Mouse (Mus musculus) kidney, embryonic 16.5 days (tissue): Measurements from ENCODE around the gene Entpd1. TPM values are rescaled to one million over a fixed set of nuclear protein-coding genes. Genes with fewer than 3 reads are reported as not detected.

ENCODE experiments used
- ATAC-seq: fragments of 200-750 bp; cut with Nextera tagmentation; 2 replicates; pipeline ENCODE4 v1.8.0; 2017; ENCODE audit warnings: moderate TSS enrichment; ENCODE audit not compliant: low FRiP score, low TSS enrichment
- H3K27ac ChIP-seq: fragments of 300-500 bp; sonication (generic); 2 replicates; pipeline ENCODE4 v1.5.1; 2014; ENCODE audit warnings: low read length
- H3K27me3 ChIP-seq: fragments of 300-500 bp; sonication (generic); 2 replicates; pipeline ENCODE4 v1.6.1; 2014; ENCODE audit warnings: low read length, control low read depth, mixed read lengths; ENCODE audit not compliant: insufficient read depth
- H3K36me3 ChIP-seq: fragments of 300-500 bp; sonication (generic); 2 replicates; pipeline ENCODE4 v1.6.1; 2014; ENCODE audit warnings: low read length, control low read depth, mixed read lengths; ENCODE audit not compliant: insufficient read depth
- H3K4me1 ChIP-seq: fragments of 300-500 bp; sonication (generic); 2 replicates; pipeline ENCODE4 v1.6.1; 2014; ENCODE audit warnings: low read length, control low read depth, mixed read lengths; ENCODE audit not compliant: insufficient read depth
- H3K4me2 ChIP-seq: fragments of 300-500 bp; sonication (generic); replicated peaks from 2 replicates; pipeline ENCODE4 v1.6.1; 2014; ENCODE audit warnings: low read depth, low read length
- H3K4me3 ChIP-seq: fragments of 300-500 bp; sonication (generic); 2 replicates; pipeline ENCODE4 v1.5.1; 2014; ENCODE audit warnings: mild to moderate bottlenecking, low read length
- H3K9ac ChIP-seq: fragments of 300-500 bp; sonication (generic); replicated peaks from 2 replicates; pipeline ENCODE4 v1.6.1; 2014; ENCODE audit warnings: low read length
- H3K9me3 ChIP-seq: fragments of 300-500 bp; sonication (generic); 2 replicates; pipeline ENCODE4 v1.6.1; 2016; ENCODE audit warnings: low read length, control low read depth
- WGBS: fragments of 180-500 bp; shearing (Covaris S2); extraction: QIAGEN DNeasy Blood & Tissue Kit; methylation state at CpG from one replicate; pipeline ENCODE4 v1.1.7; 2014; 5-methylcytosine and 5-hydroxymethylcytosine counted together
- polyA plus RNA-seq: library from polyadenylated mRNA; unstranded; fragments of >200 nt; fragmentation: Nextera tagmentation; extraction: Ambion mirVana; gene quantifications from 2 replicates; pipeline ENCODE4 v1.2.1, GENCODE M21; 2015

Entpd1 gene
- polyA plus RNA-seq, 1 experiment from 2014 or later, result 8.9 TPM

DNA sequence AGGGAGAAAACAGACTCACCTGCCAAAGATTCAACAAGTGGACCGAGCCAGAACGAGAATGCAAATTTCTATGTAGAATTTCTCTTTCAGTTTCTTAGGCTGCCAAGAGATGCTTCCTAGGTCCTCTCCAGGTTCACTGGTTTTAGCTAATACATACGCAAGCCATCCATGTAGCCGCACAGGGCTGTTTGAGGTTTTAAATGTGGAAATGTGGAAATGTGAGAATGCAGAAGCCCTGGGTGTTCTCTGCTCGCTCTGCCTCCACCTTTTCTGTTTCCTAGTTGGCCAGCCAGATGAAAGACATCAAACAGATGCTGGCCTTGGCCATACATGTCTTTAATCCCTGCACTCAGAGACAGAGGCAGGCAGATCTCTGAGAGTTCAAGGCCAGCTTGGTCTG is 26.4 kb downstream of the Entpd1 start:
- Histone ChIP-seq H3K27ac (no peak overlapping the region), H3K9ac (no peak overlapping the region), H3K36me3 (no peaks in the 10 kb centered on the region), H3K4me2 (no peak overlapping the region), H3K9me3 (no peaks in the 10 kb centered on the region), H3K27me3 (no peaks in the 10 kb centered on the region), H3K4me3 (no peak overlapping the region), H3K4me1 (no peaks in the 10 kb centered on the region)
- no peak for ATAC-seq
- 89% methylated on average over 5 of the region's 5 CpGs for WGBS

DNA sequence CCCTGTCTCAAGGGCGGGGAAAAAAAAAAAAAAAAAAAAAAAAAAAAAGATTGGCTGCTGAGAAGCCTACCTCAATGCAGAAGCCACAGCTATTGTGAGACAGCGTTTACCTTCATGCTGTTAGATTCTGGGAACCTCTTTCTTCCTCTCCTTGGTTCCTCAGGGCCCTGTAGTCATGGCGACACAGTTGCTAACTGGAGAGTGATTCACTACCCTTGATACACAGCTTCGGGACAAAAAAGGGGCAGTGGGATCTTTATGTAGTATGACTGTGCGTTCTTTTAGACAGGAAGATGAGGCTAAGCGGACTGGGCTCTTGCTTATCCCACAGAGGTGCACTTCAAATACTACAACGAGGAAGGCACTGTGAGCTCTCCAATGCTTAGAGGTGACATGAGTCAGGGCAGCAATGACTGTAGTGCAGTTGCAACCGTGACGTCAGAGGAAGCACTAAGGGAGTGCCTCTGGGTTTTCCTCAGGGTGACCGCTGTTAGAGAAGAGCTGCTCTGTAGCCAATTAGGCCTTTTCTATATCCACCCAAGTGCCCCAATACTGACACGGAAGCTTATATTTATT is 27.7 kb downstream of the Entpd1 start:
- ATAC-seq, result no peak
- no peak overlapping the region for H3K4me3 ChIP-seq
- WGBS, result 80% methylated on average over 11 of the region's 11 CpGs
- H3K27me3 ChIP-seq, result no peaks in the 10 kb centered on the region
- H3K9me3 ChIP-seq, result no peaks in the 10 kb centered on the region
- H3K27ac ChIP-seq, result no peak overlapping the region
- no peaks in the 10 kb centered on the region for H3K4me1 ChIP-seq
- no peaks in the 10 kb centered on the region for H3K36me3 ChIP-seq
- H3K4me2 ChIP-seq, result no peak overlapping the region
- no peak overlapping the region for H3K9ac ChIP-seq

DNA sequence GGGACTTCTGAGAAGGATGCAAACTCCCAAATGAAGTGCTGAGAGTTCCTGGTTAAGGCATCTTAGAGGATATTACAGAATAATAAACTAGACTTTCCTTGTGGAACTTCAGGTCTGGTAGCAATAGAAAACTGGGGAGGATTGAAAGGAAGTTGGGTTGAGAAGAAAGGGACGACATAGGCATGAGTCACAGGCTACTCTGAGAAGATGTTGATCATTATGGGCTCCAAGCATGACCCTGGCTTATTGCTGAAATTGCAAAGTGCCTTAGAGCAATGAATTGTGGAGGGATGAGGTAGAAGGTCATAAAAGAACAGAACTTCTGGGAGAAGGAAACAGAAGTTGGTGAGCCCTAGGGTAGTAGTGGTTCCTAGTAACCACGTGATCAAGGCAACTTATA is 28.6 kb downstream of the Entpd1 start:
- Histone ChIP-seq H3K4me1 (no peaks in the 10 kb centered on the region), H3K27ac (no peak overlapping the region), H3K4me3 (no peak overlapping the region), H3K36me3 (no peaks in the 10 kb centered on the region), H3K4me2 (no peak overlapping the region), H3K9me3 (no peaks in the 10 kb centered on the region), H3K27me3 (no peaks in the 10 kb centered on the region), H3K9ac (no peak overlapping the region)
- 79% methylated on average over 2 of the region's 2 CpGs for WGBS
- ATAC-seq, result no peak

DNA sequence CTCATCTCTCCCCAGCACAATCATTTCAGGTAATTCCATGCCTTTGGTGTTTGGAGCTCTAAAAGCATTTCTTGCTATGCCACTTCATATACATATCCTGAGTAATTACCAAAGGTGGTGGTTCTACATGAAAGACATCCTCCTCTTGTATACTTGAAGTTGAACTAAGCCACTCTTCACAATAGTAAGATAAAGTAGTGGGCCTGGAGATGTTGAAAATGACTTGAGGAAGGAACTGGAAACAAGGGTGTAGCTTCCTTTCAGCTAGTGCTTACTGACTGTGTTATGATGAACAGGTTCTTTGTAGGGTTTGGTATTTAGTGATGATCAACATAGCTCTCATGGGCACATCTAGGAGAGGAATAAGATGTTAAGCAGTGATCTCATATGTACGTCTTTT is 31.7 kb downstream of the Entpd1 start:
- Histone ChIP-seq H3K4me2 (no peak overlapping the region), H3K9me3 (no peaks in the 10 kb centered on the region), H3K36me3 (no peaks in the 10 kb centered on the region), H3K9ac (no peak overlapping the region), H3K27me3 (no peaks in the 10 kb centered on the region), H3K27ac (no peak overlapping the region), H3K4me3 (no peak overlapping the region), H3K4me1 (peaks cover 12% of the 10 kb centered on the region; the same call in 1 of the 2 replicates)
- ATAC-seq, result no peak
- 94% methylated on average over 1 of the region's 1 CpGs for WGBS

DNA sequence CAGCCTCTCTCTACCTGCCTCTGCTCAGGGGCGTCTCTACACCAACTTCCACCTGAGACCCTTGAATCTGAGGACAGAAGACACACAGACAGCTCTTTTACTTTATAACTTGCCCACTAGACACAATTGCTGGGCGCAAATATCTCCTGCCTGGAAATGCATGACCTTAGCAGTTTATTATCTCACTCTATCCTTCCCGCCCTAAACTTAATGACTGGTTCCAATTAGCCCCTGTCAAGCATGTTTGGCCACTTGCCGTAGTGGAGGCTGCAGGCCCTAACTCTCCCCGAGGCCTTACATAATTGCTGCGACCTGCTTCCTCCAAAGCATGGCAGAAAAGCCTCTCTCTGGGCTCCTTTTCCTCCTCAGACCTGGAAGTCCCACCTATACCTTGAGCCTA is 34.2 kb downstream of the Entpd1 start:
- ATAC-seq, result no peak
- H3K4me1 ChIP-seq, result peaks cover 16% of the 10 kb centered on the region; the same call in 1 of the 2 replicates
- 27% methylated on average over 6 of the region's 6 CpGs for WGBS
- no peak overlapping the region for H3K4me2 ChIP-seq
- no peaks in the 10 kb centered on the region for H3K36me3 ChIP-seq
- H3K27ac ChIP-seq, result no peak overlapping the region
- H3K27me3 ChIP-seq, result no peaks in the 10 kb centered on the region
- H3K9me3 ChIP-seq, result no peaks in the 10 kb centered on the region
- H3K9ac ChIP-seq, result no peak overlapping the region
- no peak overlapping the region for H3K4me3 ChIP-seq

DNA sequence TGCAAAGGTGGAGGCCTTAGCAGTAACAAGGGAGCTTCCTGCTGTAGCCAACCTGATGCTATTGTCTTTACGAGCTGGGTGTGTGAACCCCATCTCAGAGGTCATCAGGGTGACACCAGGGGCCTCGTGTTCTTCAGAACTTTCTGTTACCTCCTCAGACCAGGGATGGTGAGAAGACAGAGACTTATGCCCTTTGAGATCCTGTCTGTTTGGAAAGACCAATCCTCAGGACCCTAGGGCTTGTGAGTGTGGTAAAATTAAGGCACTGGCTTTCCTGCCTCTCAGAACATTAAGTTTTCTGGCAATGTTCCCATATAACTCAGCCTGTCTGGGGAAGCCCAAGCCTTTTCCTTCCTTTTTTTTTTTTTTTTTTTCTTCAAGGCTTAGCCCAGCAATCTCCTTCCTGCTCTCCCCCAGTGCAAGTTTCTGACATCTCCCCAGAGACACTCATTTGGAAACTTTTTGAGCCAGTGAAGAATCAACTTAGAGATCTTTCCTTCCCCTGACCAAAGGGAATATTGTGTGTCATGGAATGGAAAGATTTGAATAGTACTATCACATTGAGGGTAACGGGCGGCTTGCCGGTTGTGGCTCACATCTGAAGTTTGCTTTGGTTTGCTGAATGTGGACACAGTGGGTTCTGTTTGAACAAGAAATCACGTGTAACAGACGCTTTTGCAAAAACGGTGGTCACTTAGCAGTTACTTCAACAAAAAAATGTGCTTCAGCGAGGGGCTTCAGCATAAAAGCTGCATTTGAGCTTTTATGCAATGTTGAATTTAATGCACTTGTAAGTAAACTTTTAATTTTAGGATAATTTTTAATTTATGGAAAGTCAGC is 35.4 kb downstream of the Entpd1 start:
- WGBS, result 52% methylated on average over 9 of the region's 9 CpGs
- no peaks in the 10 kb centered on the region for H3K27me3 ChIP-seq
- H3K4me1 ChIP-seq, result peaks cover 16% of the 10 kb centered on the region; the same call in 1 of the 2 replicates
- peak overlapping the region; percentile 58 for H3K27ac ChIP-seq
- no peak overlapping the region for H3K4me2 ChIP-seq
- no peak overlapping the region for H3K4me3 ChIP-seq
- H3K36me3 ChIP-seq, result no peaks in the 10 kb centered on the region
- no peaks in the 10 kb centered on the region for H3K9me3 ChIP-seq
- peak; percentile 57 for ATAC-seq
- H3K9ac ChIP-seq, result no peak overlapping the region

DNA sequence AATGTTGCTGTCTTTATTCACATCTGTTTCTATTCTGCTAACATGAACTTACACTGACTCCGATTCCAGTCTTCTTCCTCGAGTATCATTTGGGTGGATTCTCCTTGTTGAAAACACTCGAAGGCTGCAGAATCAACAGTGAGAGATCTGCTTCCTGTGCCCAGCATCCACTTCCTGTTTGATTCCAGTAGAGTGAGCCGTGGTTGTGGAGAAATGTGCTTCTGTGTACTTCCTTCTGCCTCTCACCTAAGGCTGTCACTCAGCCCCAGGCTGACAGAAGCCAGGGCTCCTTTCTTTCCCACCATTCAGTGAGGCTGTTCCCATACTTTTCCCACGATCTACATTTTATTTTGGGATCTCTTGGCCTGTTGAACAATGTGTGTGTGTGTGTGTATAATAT is 37.9 kb downstream of the Entpd1 start:
- no peak overlapping the region for H3K27ac ChIP-seq
- ATAC-seq, result no peak

DNA sequence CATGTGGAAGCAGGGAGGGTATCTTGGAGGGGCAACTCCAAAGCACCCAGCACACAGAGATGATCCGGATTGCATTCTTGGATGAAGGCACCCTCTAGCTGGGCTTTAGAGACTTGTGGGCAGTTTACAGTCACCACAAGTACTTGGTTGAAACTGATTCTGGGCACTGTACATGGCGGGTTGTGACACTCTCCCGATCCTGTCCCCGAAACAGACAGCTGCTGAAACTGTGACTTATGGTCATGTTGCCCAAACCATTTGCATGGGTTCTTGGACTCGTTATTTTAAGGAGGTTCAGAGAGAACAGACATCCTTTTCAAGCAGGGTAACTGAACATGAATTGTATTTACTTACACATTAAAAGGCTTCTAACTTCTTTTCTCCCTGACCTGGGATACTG is 44.0 kb downstream of the Entpd1 start:
- H3K27ac ChIP-seq, result no peak overlapping the region
- H3K9me3 ChIP-seq, result no peaks in the 10 kb centered on the region
- 91% methylated on average over 5 of the region's 5 CpGs for WGBS
- no peaks in the 10 kb centered on the region for H3K27me3 ChIP-seq
- no peak overlapping the region for H3K4me3 ChIP-seq
- H3K9ac ChIP-seq, result no peak overlapping the region
- ATAC-seq, result no peak
- peaks cover 8% of the 10 kb centered on the region; the same call in 1 of the 2 replicates for H3K4me1 ChIP-seq
- no peaks in the 10 kb centered on the region for H3K36me3 ChIP-seq
- H3K4me2 ChIP-seq, result no peak overlapping the region

More for the DNA sequence above, 37.9 kb downstream of the Entpd1 start:
- Histone ChIP-seq H3K27me3 (no peaks in the 10 kb centered on the region), H3K4me3 (no peak overlapping the region), H3K9me3 (no peaks in the 10 kb centered on the region), H3K9ac (no peak overlapping the region), H3K4me2 (no peak overlapping the region), H3K36me3 (no peaks in the 10 kb centered on the region), H3K4me1 (peaks cover 16% of the 10 kb centered on the region; the same call in 1 of the 2 replicates)
- WGBS, result 70% methylated on average over 5 of the region's 5 CpGs

GRCm38 (mm10) chr19:40658281-40658680 is 46.1 kb downstream of the Entpd1 start:
- ATAC-seq, result no peak
- peaks cover 8% of the 10 kb centered on the region; the same call in 1 of the 2 replicates for H3K4me1 ChIP-seq
- no peaks in the 10 kb centered on the region for H3K27me3 ChIP-seq
- H3K9me3 ChIP-seq, result no peaks in the 10 kb centered on the region
- H3K9ac ChIP-seq, result no peak overlapping the region
- H3K36me3 ChIP-seq, result no peaks in the 10 kb centered on the region
- 71% methylated on average over 6 of the region's 6 CpGs for WGBS
- H3K4me2 ChIP-seq, result no peak overlapping the region
- H3K4me3 ChIP-seq, result no peak overlapping the region
- H3K27ac ChIP-seq, result no peak overlapping the region

DNA sequence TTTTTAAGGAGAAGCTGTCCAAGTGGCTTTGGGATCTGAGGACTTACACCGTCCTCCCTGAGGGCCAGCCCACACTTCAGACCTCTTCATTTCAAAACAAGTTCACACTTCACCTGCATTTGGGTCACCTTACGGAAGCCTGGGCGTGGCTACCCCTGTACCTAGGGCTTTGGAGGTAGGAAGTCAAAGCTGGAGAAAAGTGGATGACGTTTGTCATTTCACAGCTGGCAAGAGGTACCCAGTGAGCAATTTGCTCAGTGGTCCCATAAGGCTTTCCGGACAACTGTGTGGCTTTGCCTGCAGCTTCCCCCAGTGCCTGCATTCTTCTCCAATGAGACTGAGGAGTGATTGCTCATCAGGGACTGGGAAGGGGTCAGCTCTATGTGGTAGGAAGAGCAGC is 46.8 kb downstream of the Entpd1 start:
- H3K4me2 ChIP-seq, result peak overlapping the region; percentile 64
- 38% methylated on average over 5 of the region's 5 CpGs for WGBS
- no peak overlapping the region for H3K9ac ChIP-seq
- no peaks in the 10 kb centered on the region for H3K36me3 ChIP-seq
- no peaks in the 10 kb centered on the region for H3K27me3 ChIP-seq
- ATAC-seq, result no peak
- no peak overlapping the region for H3K27ac ChIP-seq
- no peaks in the 10 kb centered on the region for H3K9me3 ChIP-seq
- H3K4me1 ChIP-seq, result peaks cover 8% of the 10 kb centered on the region; the same call in 1 of the 2 replicates
- H3K4me3 ChIP-seq, result no peak overlapping the region
